Mouse (Mus musculus): ENCODE data around the gene H2afx. TPM values are rescaled to one million over a fixed set of nuclear protein-coding genes. Genes with fewer than 3 reads are reported as not detected.

Gene H2afx
- total and polyA plus RNA-seq, 3 experiments = 89.6 to 828 TPM; not detected in 1

DNA sequence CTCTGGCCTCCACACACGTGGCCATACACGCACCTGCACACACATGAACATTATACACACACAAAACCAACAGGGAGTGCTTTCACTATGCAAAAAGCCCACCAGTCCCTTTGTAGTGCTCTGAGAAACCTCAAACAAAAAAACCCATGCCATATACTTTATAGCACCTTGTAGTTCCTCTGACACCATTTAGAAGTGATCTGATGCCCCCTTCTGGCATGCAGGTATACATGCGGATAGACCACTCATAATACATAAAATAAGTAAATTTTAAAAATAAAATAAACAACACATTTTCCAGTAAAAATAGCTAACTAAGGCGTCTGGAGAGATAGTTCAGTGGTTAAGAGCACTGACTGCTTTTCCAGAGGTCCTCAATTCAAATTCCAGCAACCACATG, 22.7 kb downstream of the H2afx start:
- peaks cover 0 to 2% of the 10 kb centered on the region in 2 experiments; a peak in 1 of 4 replicates for H3K4me1 ChIP-seq (ENCODE audit: control insufficient read depth in 1 of 2, insufficient read depth in 2 of 2, low read length in 2 of 2)
- no peak overlapping the region for H3K27ac ChIP-seq (ENCODE audit: control insufficient read depth, low read depth, low read length)
- no peak overlapping the region for H3K4me3 ChIP-seq (ENCODE audit: control insufficient read depth in 1 of 2, insufficient read depth in 1 of 2, low read depth in 2 of 2, low read length in 2 of 2)
- no peak overlapping the region for H3K9ac ChIP-seq (ENCODE audit: control insufficient read depth, low read depth, low read length, poor library complexity, severe bottlenecking)
- TF ChIP-seq TCF12 (IDR thresholded peaks at IDR 0.05; ENCODE audit: low read depth, low read length) = no peak
- TF ChIP-seq USF1 (IDR thresholded peaks at IDR 0.05; ENCODE audit: low read depth, low read length) = no peak
- TF ChIP-seq SMC3 (IDR thresholded peaks at IDR 0.05; ENCODE audit: low read depth, low read length) = peak; percentile 78
- peak; percentile 83 for TF ChIP-seq RAD21 (IDR thresholded peaks at IDR 0.05; ENCODE audit: low read depth, low read length)
- no peak for TF ChIP-seq POLR2AphosphoS2 (IDR thresholded peaks at IDR 0.05; ENCODE audit: low read length)
- no peak for TF ChIP-seq MYC (IDR thresholded peaks at IDR 0.05; ENCODE audit: low read depth, low read length)
- no peak for TF ChIP-seq ZMIZ1 (IDR thresholded peaks at IDR 0.05; ENCODE audit: low read depth, low read length)
- TF ChIP-seq MAX (IDR thresholded peaks at IDR 0.05; ENCODE audit: low read length) = no peak
- no peak for TF ChIP-seq MAZ (IDR thresholded peaks at IDR 0.05; ENCODE audit: low read depth, low read length)
- no peak for TF ChIP-seq EP300 (IDR thresholded peaks at IDR 0.05; ENCODE audit: low read depth in 1 of 2, low read length in 2 of 2)
- TF ChIP-seq CHD1 (IDR thresholded peaks at IDR 0.05; ENCODE audit: low read depth, low read length) = no peak
- TF ChIP-seq TBP (IDR thresholded peaks at IDR 0.05; ENCODE audit: low read depth, low read length) = no peak
- peak; percentile 50; the same call in 1 of the 2 replicates for TF ChIP-seq ZNF384 (IDR thresholded peaks at IDR 0.05; ENCODE audit: low read depth, low read length)
- TF ChIP-seq SIN3A (IDR thresholded peaks at IDR 0.05; ENCODE audit: low read length) = peak; percentile 32; the same call in 1 of the 2 replicates
- no peak for TF ChIP-seq ETS1 (IDR thresholded peaks at IDR 0.05; ENCODE audit: low read depth, low read length)
- TF ChIP-seq ZC3H11A (IDR thresholded peaks at IDR 0.05; ENCODE audit: low read depth, low read length) = peak; percentile 78
- TF ChIP-seq ELF1 (IDR thresholded peaks at IDR 0.05; ENCODE audit: low read depth, low read length) = no peak
- TF ChIP-seq TAL1 (IDR thresholded peaks at IDR 0.05; ENCODE audit: low read length) = no peak
- no peak for TF ChIP-seq GABPA (IDR thresholded peaks at IDR 0.05; ENCODE audit: low read depth, low read length)
- TF ChIP-seq POLR2AphosphoS5 (IDR thresholded peaks at IDR 0.05; ENCODE audit: borderline replicate concordance, low read depth, low read length) = no peak
- no peak for TF ChIP-seq POLR2A (IDR thresholded peaks at IDR 0.05; ENCODE audit: control insufficient read depth in 1 of 2, insufficient read depth in 1 of 2, low read depth in 1 of 2, low read length in 2 of 2, poor library complexity in 1 of 2)
- no peak for TF ChIP-seq BHLHE40 (IDR thresholded peaks at IDR 0.05; ENCODE audit: borderline replicate concordance, low read depth, low read length)
- peak; percentile 26 to 74 (median 54); a peak in 5 of 6 replicates for TF ChIP-seq CTCF (IDR thresholded peaks at IDR 0.05 in 2 of 3, conservative IDR thresholded peaks at IDR 0.05 in 1 of 3; ENCODE audit: control insufficient read depth in 1 of 3, insufficient read depth in 1 of 3, low read depth in 2 of 3, low read length in 3 of 3, poor library complexity in 1 of 3, severe bottlenecking in 1 of 3)
- TF ChIP-seq RCOR1 (IDR thresholded peaks at IDR 0.05; ENCODE audit: low read depth, low read length) = no peak
- H3K79me2 ChIP-seq (ENCODE audit: control insufficient read depth, insufficient read depth, low read length, poor library complexity) = peaks cover 12% of the 10 kb centered on the region
- peaks cover 5 to 10% of the 10 kb centered on the region in 2 experiments for H3K36me3 ChIP-seq (ENCODE audit: control insufficient read depth in 1 of 2, insufficient read depth in 2 of 2, low read length in 2 of 2)
- no peaks in the 10 kb centered on the region for H3K9me3 ChIP-seq (replicated peaks; ENCODE audit: insufficient read depth, low read length)
- H3K27me3 ChIP-seq (ENCODE audit: control insufficient read depth in 1 of 2, insufficient read depth in 2 of 2, low read length in 2 of 2) = no peaks in the 10 kb centered on the region
- peak; percentile 73 for DNase-seq (ENCODE audit: low read depth, low spot score)

Data from MEL (cell line).